Mouse (Mus musculus): Measurements from ENCODE around the gene Haus7.

DNA sequence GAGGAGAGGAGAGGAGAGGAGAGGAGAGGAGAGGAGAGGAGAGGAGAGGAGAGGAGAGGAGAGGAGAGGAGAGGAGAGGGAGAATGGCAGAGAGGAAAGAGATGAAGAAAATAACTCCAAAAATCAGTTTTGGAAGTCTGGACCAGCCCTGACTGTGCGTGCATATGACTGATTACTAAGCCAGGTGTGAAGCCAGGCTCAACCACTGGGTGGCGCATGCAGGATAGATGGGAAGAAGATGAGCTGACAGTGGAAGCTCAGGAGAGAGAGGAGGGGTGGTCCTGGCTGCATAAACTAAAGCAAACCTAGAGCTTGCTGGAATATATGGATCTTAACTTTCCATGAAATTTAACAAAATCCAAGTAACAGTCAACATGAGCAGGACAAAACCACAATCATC, 6.9 kb downstream of the Haus7 start:
- TF ChIP-seq CTCF (IDR thresholded peaks at IDR 0.05; ENCODE audit: extremely low read depth, insufficient read depth, insufficient read length, insufficient replicate concordance) (peak; percentile 60; the same call in 1 of the 2 replicates), POLR2A (IDR thresholded peaks at IDR 0.05; ENCODE audit: low read depth, low read length) (no peak)
